Mouse (Mus musculus) kidney, postnatal 36 days (tissue): Measurements from ENCODE around the gene Pigg.
"Not testable (repeated sequence)": the region's sequence is repeated elsewhere in the genome, so short reads cannot be mapped to it uniquely, and the experiment has no call there.

Experiments
- DNase-seq, 2 experiments: peaks; one replicate each; pipeline ENCODE4 v3.0.0; 2021 to 2022; ENCODE audit warnings: mixed read lengths in 2 of 2

Pigg gene

GRCm38 (mm10) chr5:108312224-108313064 lies at the start of gene Pigg:
Gene Pigg, plus strand, starts transcription at chr5:108312609.
- DNase-seq = peak; percentile 92 to 95

GRCm38 (mm10) chr5:108262722-108263121 lies 49.7 kb upstream of the Pigg start:
- DNase-seq = peak; percentile 73 to 84

- DNase-seq = not testable (repeated sequence)
Measured at GRCm38 (mm10) chr5:108263785-108264184, 48.6 kb upstream of the Pigg start.

- DNase-seq = no peak
Measured at GRCm38 (mm10) chr5:108266990-108267389, 45.4 kb upstream of the Pigg start.

GRCm38 (mm10) chr5:108268127-108269062 lies 44.0 kb upstream of the Pigg start, which contains the start of gene Dr1:
Gene Dr1, plus strand, starts transcription at chr5:108268897.
- peak; percentile 90 to 95 for DNase-seq

- no peak for DNase-seq
Measured at GRCm38 (mm10) chr5:108269063-108269810, 43.2 kb upstream of the Pigg start.

GRCm38 (mm10) chr5:108269811-108270151 lies 42.6 kb upstream of the Pigg start:
- DNase-seq = no peak

- no peak for DNase-seq
Measured at GRCm38 (mm10) chr5:108270415-108270814, 42.0 kb upstream of the Pigg start.

GRCm38 (mm10) chr5:108271345-108271744 lies 41.1 kb upstream of the Pigg start:
- not testable (repeated sequence) for DNase-seq

GRCm38 (mm10) chr5:108286957-108287356 lies 25.5 kb upstream of the Pigg start:
- DNase-seq = no peak

- DNase-seq = no peak
Measured at GRCm38 (mm10) chr5:108301567-108301966, 10.8 kb upstream of the Pigg start.

GRCm38 (mm10) chr5:108313065-108313860 lies 854 bp downstream of the Pigg start:
- no peak for DNase-seq

GRCm38 (mm10) chr5:108331051-108331450 lies 18.6 kb downstream of the Pigg start:
- no peak for DNase-seq

GRCm38 (mm10) chr5:108337385-108337784 lies 25.0 kb downstream of the Pigg start:
- DNase-seq = no peak

GRCm38 (mm10) chr5:108338049-108338448 lies 25.6 kb downstream of the Pigg start:
- DNase-seq = no peak

- no peak for DNase-seq
Measured at GRCm38 (mm10) chr5:108343680-108344170, 31.3 kb downstream of the Pigg start.

GRCm38 (mm10) chr5:108345313-108346071 lies 33.1 kb downstream of the Pigg start:
- no peak for DNase-seq

- DNase-seq = no peak
Measured at GRCm38 (mm10) chr5:108347843-108348242, 35.4 kb downstream of the Pigg start.

- no peak for DNase-seq
Measured at GRCm38 (mm10) chr5:108349511-108350148, 37.2 kb downstream of the Pigg start.

- DNase-seq = no peak
Measured at GRCm38 (mm10) chr5:108354056-108354455, 41.6 kb downstream of the Pigg start.
